Mouse (Mus musculus) MEL (cell line): ENCODE data around the gene Nhlrc4. TPM values are rescaled to one million over a fixed set of nuclear protein-coding genes. Genes with fewer than 3 reads are reported as not detected.

Experiments
- DNase-seq: peaks from one replicate; pipeline ENCODE4 v3.0.0; 2011; ENCODE audit warnings: low read depth, low spot score
- H3K27ac ChIP-seq: 2 replicates; pipeline ENCODE4 v1.5.1; 2012; ENCODE audit warnings: low read depth, mild to moderate bottlenecking, control low read depth, low read length, moderate library complexity; ENCODE audit not compliant: control insufficient read depth
- H3K27me3 ChIP-seq, 2 experiments: fragments of 150-350 bp in 1 of 2; sonication (generic) in 1 of 2; 2 replicates each; pipeline ENCODE4 v1.6.1; 2012; ENCODE audit warnings: low read length in 2 of 2, mild to moderate bottlenecking in 2 of 2, improper control_type of control experiment in 1 of 2, moderate library complexity in 1 of 2; ENCODE audit not compliant: insufficient read depth in 2 of 2, control insufficient read depth in 1 of 2
- H3K36me3 ChIP-seq, 2 experiments: 2 replicates each; pipeline ENCODE4 v1.6.1; 2012 to 2014; ENCODE audit warnings: low read length in 2 of 2, improper control_type of control experiment in 1 of 2, inconsistent platforms in 1 of 2, mild to moderate bottlenecking in 1 of 2; ENCODE audit not compliant: insufficient read depth in 2 of 2, control insufficient read depth in 1 of 2
- H3K4me1 ChIP-seq, 2 experiments: fragments of 150-350 bp in 1 of 2; sonication (generic) in 1 of 2; 2 replicates each; pipeline ENCODE4 v1.6.1; 2012; ENCODE audit warnings: low read length in 2 of 2, improper control_type of control experiment in 1 of 2, mild to moderate bottlenecking in 1 of 2; ENCODE audit not compliant: insufficient read depth in 2 of 2, control insufficient read depth in 1 of 2
- H3K4me3 ChIP-seq, 2 experiments: fragments of 150-350 bp in 1 of 2; sonication (generic) in 1 of 2; 2 replicates each; pipeline ENCODE4 v1.5.1; 2012; ENCODE audit warnings: low read depth in 2 of 2, low read length in 2 of 2, mild to moderate bottlenecking in 2 of 2, moderate library complexity in 2 of 2, control low read depth in 1 of 2, improper control_type of control experiment in 1 of 2; ENCODE audit not compliant: control insufficient read depth in 1 of 2, insufficient read depth in 1 of 2
- H3K79me2 ChIP-seq: 2 replicates; pipeline ENCODE4 v1.6.1; 2012; ENCODE audit warnings: mild to moderate bottlenecking, low read length, moderate library complexity; ENCODE audit not compliant: control insufficient read depth, poor library complexity, insufficient read depth
- H3K9ac ChIP-seq: 2 replicates; pipeline ENCODE4 v1.6.1; 2012; ENCODE audit warnings: low read depth, mild to moderate bottlenecking, control low read depth, low read length, moderate library complexity; ENCODE audit not compliant: control insufficient read depth, poor library complexity, severe bottlenecking
- H3K9me3 ChIP-seq: fragments of 150-350 bp; sonication (generic); replicated peaks from 2 replicates; pipeline ENCODE4 v1.6.1; 2012; ENCODE audit warnings: mild to moderate bottlenecking, low read length, improper control_type of control experiment, moderate library complexity; ENCODE audit not compliant: insufficient read depth
- CTCF ChIP-seq, 3 experiments: IDR thresholded peaks in 2 of 3; conservative IDR thresholded peaks in 1 of 3; 2 replicates each; pipeline ENCODE4 v1.5.1; 2011 to 2012; ENCODE audit warnings: low read length in 3 of 3, low read depth in 2 of 3, mild to moderate bottlenecking in 2 of 3, improper control_type of control experiment in 1 of 3, inconsistent platforms in 1 of 3, mixed read lengths in 1 of 3, moderate library complexity in 1 of 3; ENCODE audit not compliant: control insufficient read depth in 1 of 3, insufficient read depth in 1 of 3, poor library complexity in 1 of 3, severe bottlenecking in 1 of 3
- E2F4 ChIP-seq: IDR thresholded peaks from 2 replicates; pipeline ENCODE4 v1.6.1; 2011; ENCODE audit warnings: low read depth, low read length, improper control_type of control experiment, borderline replicate concordance
- MAFK ChIP-seq: IDR thresholded peaks from 2 replicates; pipeline ENCODE4 v1.6.1; 2011; ENCODE audit warnings: low read depth, mild to moderate bottlenecking, low read length, improper control_type of control experiment, borderline replicate concordance
- POLR2A ChIP-seq, 2 experiments: IDR thresholded peaks; 2 replicates each; pipeline ENCODE4 v1.6.1; 2011 to 2012; ENCODE audit warnings: low read length in 2 of 2, mild to moderate bottlenecking in 2 of 2, control low read depth in 1 of 2, improper control_type of control experiment in 1 of 2, low read depth in 1 of 2, moderate library complexity in 1 of 2; ENCODE audit not compliant: control insufficient read depth in 1 of 2, insufficient read depth in 1 of 2, poor library complexity in 1 of 2
- RAD21 ChIP-seq: IDR thresholded peaks from 2 replicates; pipeline ENCODE4 v1.6.1; 2011; ENCODE audit warnings: mild to moderate bottlenecking, low read depth, low read length, improper control_type of control experiment
- SIN3A ChIP-seq: IDR thresholded peaks from 2 replicates; pipeline ENCODE4 v1.6.1; 2012; ENCODE audit warnings: low read length, improper control_type of control experiment, inconsistent platforms
- SMC3 ChIP-seq: IDR thresholded peaks from 2 replicates; pipeline ENCODE4 v1.6.1; 2011; ENCODE audit warnings: low read depth, low read length, improper control_type of control experiment
- UBTF ChIP-seq: IDR thresholded peaks from 2 replicates; pipeline ENCODE4 v1.6.1; 2012; ENCODE audit warnings: low read depth, mild to moderate bottlenecking, inconsistent platforms, low read length, improper control_type of control experiment, moderate library complexity, borderline replicate concordance; ENCODE audit not compliant: insufficient read depth
- ZC3H11A ChIP-seq: IDR thresholded peaks from 2 replicates; pipeline ENCODE4 v1.6.1; 2012; ENCODE audit warnings: low read depth, mild to moderate bottlenecking, inconsistent platforms, low read length, improper control_type of control experiment
- polyA plus RNA-seq, 2 experiments: library from polyadenylated mRNA; stranded (reverse) in 1 of 2; unstranded in 1 of 2; fragments of >175 nt in 1 of 2; fragments of >200 nt in 1 of 2; gene quantifications; 2 replicates each; pipeline versions ENCODE4 v1.2.1 to v1.2.4; 2012; ENCODE audit warnings: low replicate concordance in 2 of 2, low read depth in 1 of 2; ENCODE audit not compliant: insufficient read length in 2 of 2, insufficient read depth in 1 of 2, missing spikeins in 1 of 2
- total RNA-seq: library from RNA; depleted of rRNA; stranded (reverse); fragments of 300-350 nt; gene quantifications from 2 replicates; pipeline ENCODE4 v1.2.3, GENCODE M21; 2012; rRNA removed

Gene Nhlrc4
- total and polyA plus RNA-seq, 3 experiments = 0.19 to 0.23 TPM; not detected in 1

DNA sequence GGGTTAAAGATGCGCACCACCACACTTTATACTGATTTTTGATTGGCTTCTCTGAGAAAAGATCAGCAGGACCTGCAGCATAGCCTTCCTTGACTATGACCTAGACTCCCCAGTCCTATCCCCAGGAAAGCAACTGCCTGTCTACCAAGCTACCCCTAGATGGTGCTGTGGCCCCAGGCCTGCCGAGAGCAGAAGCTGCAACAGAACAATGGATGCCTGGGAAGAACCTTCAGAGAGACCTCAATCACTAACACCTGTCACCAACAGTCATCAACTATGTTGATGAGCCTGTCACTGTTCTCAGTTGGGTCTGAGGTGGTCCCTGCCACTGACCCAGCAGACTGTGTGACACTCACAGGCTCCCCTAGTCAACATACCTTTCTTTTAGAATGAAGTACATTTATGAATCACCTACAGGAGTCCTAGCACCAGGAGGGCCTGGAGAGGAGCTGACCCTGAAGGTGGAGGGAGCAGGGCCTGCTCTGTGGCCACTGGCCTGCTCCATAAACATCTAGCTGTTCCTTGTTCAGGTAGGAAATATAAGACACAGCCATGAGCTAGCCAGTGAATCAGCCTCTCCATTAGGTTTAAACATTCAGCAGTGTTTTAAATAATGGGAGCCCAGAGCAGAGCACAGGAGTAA is 50.7 kb downstream of the Nhlrc4 start:
- no peak overlapping the region for H3K9ac ChIP-seq
- H3K9me3 ChIP-seq = no peaks in the 10 kb centered on the region
- no peak overlapping the region for H3K4me3 ChIP-seq
- peak; percentile 79 for DNase-seq
- TF ChIP-seq RAD21 (peak; percentile 94), ZC3H11A (peak; percentile 72), E2F4 (no peak), CTCF (IDR thresholded peaks at IDR 0.05 in 2 of 3, conservative IDR thresholded peaks at IDR 0.05 in 1 of 3; ENCODE audit: control insufficient read depth in 1 of 3, insufficient read depth in 1 of 3, low read depth in 2 of 3, low read length in 3 of 3, poor library complexity in 1 of 3, severe bottlenecking in 1 of 3) (peak; percentile 93 to 96 (median 94)), SIN3A (0 out of 2 replicates have a peak, but pooled peaks have one; percentile 42), SMC3 (peak; percentile 85), UBTF (no peak), MAFK (no peak), POLR2A (IDR thresholded peaks at IDR 0.05; ENCODE audit: control insufficient read depth in 1 of 2, insufficient read depth in 1 of 2, low read depth in 1 of 2, low read length in 2 of 2, poor library complexity in 1 of 2) (no peak)
- peaks cover 0 to 4% of the 10 kb centered on the region in 2 experiments; a peak in 1 of 4 replicates for H3K36me3 ChIP-seq
- no peak overlapping the region for H3K27ac ChIP-seq
- H3K27me3 ChIP-seq = no peaks in the 10 kb centered on the region
- peaks cover 2% of the 10 kb centered on the region; the same call in 1 of the 2 replicates for H3K79me2 ChIP-seq
- 0 out of 4 replicates have a peak, but pooled peaks cover 0 to 6% of the 10 kb centered on the region in 2 experiments for H3K4me1 ChIP-seq

Other genes starting within 250 kb of the Nhlrc4 start
Only the 30 nearest of the 32 such genes appear.
- 7.3 and 8.2 TPM in 2 replicates for gene Rpusd1, start 217.3 kb downstream of the Nhlrc4 start, total RNA-seq
- gene Rpusd1, start 217.3 kb downstream of the Nhlrc4 start, polyA plus RNA-seq = 10 to 100 TPM in 1 of 2 experiments, not detected in 1; 23.9 TPM
- 0.08 TPM in 1 of 2 replicates, not detected in the other for gene Mslnl, start 208.9 kb downstream of the Nhlrc4 start, total RNA-seq
- under 1 TPM in 1 of 2 experiments, not detected in 1; 0.08 TPM for gene Mslnl, start 208.9 kb downstream of the Nhlrc4 start, polyA plus RNA-seq
- not detected in 2 replicates for gene Msln, start 190.6 kb downstream of the Nhlrc4 start, total RNA-seq
- gene Msln, start 190.6 kb downstream of the Nhlrc4 start, polyA plus RNA-seq = not detected
- gene Narfl, start 171.2 kb downstream of the Nhlrc4 start, total RNA-seq = 26.9 and 34.3 TPM in 2 replicates
- 10 to 100 TPM in 1 of 2 experiments, not detected in 1; 30.6 TPM for gene Narfl, start 171.2 kb downstream of the Nhlrc4 start, polyA plus RNA-seq
- gene Haghl, start 159.3 kb downstream of the Nhlrc4 start, total RNA-seq = 10.7 and 12.6 TPM in 2 replicates
- gene Haghl, start 159.3 kb downstream of the Nhlrc4 start, polyA plus RNA-seq = 10 to 100 TPM in 1 of 2 experiments, not detected in 1; 13.2 TPM
- 0.08 TPM in 1 of 2 replicates, not detected in the other for gene Ccdc78, start 158.4 kb downstream of the Nhlrc4 start, total RNA-seq
- under 1 TPM in 1 of 2 experiments, not detected in 1; 0.85 TPM for gene Ccdc78, start 158.4 kb downstream of the Nhlrc4 start, polyA plus RNA-seq
- gene Fam173a, start 152.1 kb downstream of the Nhlrc4 start, total RNA-seq = 35.3 and 39.0 TPM in 2 replicates
- 10 to 100 TPM in 1 of 2 experiments, not detected in 1; 36.6 TPM for gene Fam173a, start 152.1 kb downstream of the Nhlrc4 start, polyA plus RNA-seq
- gene AC134908.4, start 149.3 kb downstream of the Nhlrc4 start, total RNA-seq = 0.92 TPM in 1 of 2 replicates, not detected in the other
- not detected for gene AC134908.4, start 149.3 kb downstream of the Nhlrc4 start, polyA plus RNA-seq
- 95.7 and 104 TPM in 2 replicates for gene Metrn, start 147.8 kb downstream of the Nhlrc4 start, total RNA-seq
- 100 to 1,000 TPM in 1 of 2 experiments, not detected in 1; 116 TPM for gene Metrn, start 147.8 kb downstream of the Nhlrc4 start, polyA plus RNA-seq
- not detected in 2 replicates for gene Fbxl16, start 135.9 kb downstream of the Nhlrc4 start, total RNA-seq
- under 1 TPM in 1 of 2 experiments, not detected in 1; 0.11 TPM for gene Fbxl16, start 135.9 kb downstream of the Nhlrc4 start, polyA plus RNA-seq
- gene Wdr24, start 121.3 kb downstream of the Nhlrc4 start, total RNA-seq = 29.4 and 38.8 TPM in 2 replicates
- 10 to 100 TPM in 1 of 2 experiments, not detected in 1; 35.0 TPM for gene Wdr24, start 121.3 kb downstream of the Nhlrc4 start, polyA plus RNA-seq
- 12.9 and 13.1 TPM in 2 replicates for gene Jmjd8, start 116.1 kb downstream of the Nhlrc4 start, total RNA-seq
- 10 to 100 TPM in 1 of 2 experiments, not detected in 1; 23.9 TPM for gene Jmjd8, start 116.1 kb downstream of the Nhlrc4 start, polyA plus RNA-seq
- 74.0 and 75.0 TPM in 2 replicates for gene Stub1, start 111.6 kb downstream of the Nhlrc4 start, total RNA-seq
- 10 to 100 TPM in 1 of 2 experiments, not detected in 1; 99.7 TPM for gene Stub1, start 111.6 kb downstream of the Nhlrc4 start, polyA plus RNA-seq
- gene Rhbdl1, start 107.7 kb downstream of the Nhlrc4 start, total RNA-seq = 1.4 TPM in 2 replicates
- gene Rhbdl1, start 107.7 kb downstream of the Nhlrc4 start, polyA plus RNA-seq = 1 to 10 TPM in 1 of 2 experiments, not detected in 1; 4.0 TPM
- gene Gm20683, start 103.2 kb downstream of the Nhlrc4 start, total RNA-seq = 2.8 and 4.9 TPM in 2 replicates
- 1 to 10 TPM in 1 of 2 experiments, not detected in 1; 6.8 TPM for gene Gm20683, start 103.2 kb downstream of the Nhlrc4 start, polyA plus RNA-seq
- gene Rhot2, start 100.1 kb downstream of the Nhlrc4 start, total RNA-seq = 24.9 and 29.1 TPM in 2 replicates
- 10 to 100 TPM in 1 of 2 experiments, not detected in 1; 54.5 TPM for gene Rhot2, start 100.1 kb downstream of the Nhlrc4 start, polyA plus RNA-seq
- 22.5 and 23.7 TPM in 2 replicates for gene Wdr90, start 83.5 kb downstream of the Nhlrc4 start, total RNA-seq
- gene Wdr90, start 83.5 kb downstream of the Nhlrc4 start, polyA plus RNA-seq = 10 to 100 TPM in 1 of 2 experiments, not detected in 1; 44.5 TPM
- 73.9 and 88.9 TPM in 2 replicates for gene Mcrip2, start 76.2 kb downstream of the Nhlrc4 start, total RNA-seq
- gene Mcrip2, start 76.2 kb downstream of the Nhlrc4 start, polyA plus RNA-seq = 100 to 1,000 TPM; 107 to 281 TPM
- gene Mettl26, start 69.9 kb downstream of the Nhlrc4 start, total RNA-seq = 31.7 and 33.6 TPM in 2 replicates
- 10 to 100 TPM in 1 of 2 experiments, not detected in 1; 50.6 TPM for gene Mettl26, start 69.9 kb downstream of the Nhlrc4 start, polyA plus RNA-seq
- 0.13 and 0.19 TPM in 2 replicates for gene Wfikkn1, start 64.1 kb downstream of the Nhlrc4 start, total RNA-seq
- under 1 TPM in 1 of 2 experiments, not detected in 1; 0.53 TPM for gene Wfikkn1, start 64.1 kb downstream of the Nhlrc4 start, polyA plus RNA-seq
- gene Rab40c, start 25.2 kb downstream of the Nhlrc4 start, total RNA-seq = 3.7 and 4.8 TPM in 2 replicates
- gene Rab40c, start 25.2 kb downstream of the Nhlrc4 start, polyA plus RNA-seq = 10 to 100 TPM in 1 of 2 experiments, not detected in 1; 23.2 TPM
- 50.7 and 67.8 TPM in 2 replicates for gene Pigq, start within 50 bp of the Nhlrc4 start, total RNA-seq
- gene Pigq, start within 50 bp of the Nhlrc4 start, polyA plus RNA-seq = 100 to 1,000 TPM; 193 to 825 TPM
- gene A930017K11Rik, start 7.6 kb upstream of the Nhlrc4 start, total RNA-seq = not detected in 2 replicates
- not detected for gene A930017K11Rik, start 7.6 kb upstream of the Nhlrc4 start, polyA plus RNA-seq
- gene Capn15, start 40.8 kb upstream of the Nhlrc4 start, total RNA-seq = 5.6 and 6.2 TPM in 2 replicates
- 10 to 100 TPM in 1 of 2 experiments, not detected in 1; 16.2 TPM for gene Capn15, start 40.8 kb upstream of the Nhlrc4 start, polyA plus RNA-seq
- gene Rab11fip3, start 124.6 kb upstream of the Nhlrc4 start, total RNA-seq = 3.1 and 3.2 TPM in 2 replicates
- gene Rab11fip3, start 124.6 kb upstream of the Nhlrc4 start, polyA plus RNA-seq = 10 to 100 TPM in 1 of 2 experiments, not detected in 1; 18.9 TPM
- 6.5 TPM in 2 replicates for gene Decr2, start 145.4 kb upstream of the Nhlrc4 start, total RNA-seq
- gene Decr2, start 145.4 kb upstream of the Nhlrc4 start, polyA plus RNA-seq = 10 to 100 TPM in 1 of 2 experiments, not detected in 1; 11.3 TPM
- gene Nme4, start 150.6 kb upstream of the Nhlrc4 start, total RNA-seq = 89.1 and 115 TPM in 2 replicates
- 100 to 1,000 TPM; 125 to 430 TPM for gene Nme4, start 150.6 kb upstream of the Nhlrc4 start, polyA plus RNA-seq
- 4.4 and 4.7 TPM in 2 replicates for gene Tmem8, start 168.3 kb upstream of the Nhlrc4 start, total RNA-seq
- gene Tmem8, start 168.3 kb upstream of the Nhlrc4 start, polyA plus RNA-seq = 10 to 100 TPM in 1 of 2 experiments, not detected in 1; 16.7 TPM
- 164 and 165 TPM in 2 replicates for gene Mrpl28, start 178.5 kb upstream of the Nhlrc4 start, total RNA-seq
- gene Mrpl28, start 178.5 kb upstream of the Nhlrc4 start, polyA plus RNA-seq = 100 to 1,000 TPM; 148 to 174 TPM
- 32.1 and 33.5 TPM in 2 replicates for gene Axin1, start 193.7 kb upstream of the Nhlrc4 start, total RNA-seq
- 10 to 100 TPM in 1 of 2 experiments, not detected in 1; 54.2 TPM for gene Axin1, start 193.7 kb upstream of the Nhlrc4 start, polyA plus RNA-seq